Mouse (Mus musculus) midbrain, embryonic 12.5 days (tissue): ENCODE measurements around the gene Neu4. TPM values are rescaled to one million over a fixed set of nuclear protein-coding genes. Genes with fewer than 3 reads are reported as not detected.

Source experiments
- ATAC-seq: fragments of 200-750 bp; cut with Nextera tagmentation; 2 replicates; pipeline ENCODE4 v1.8.0; 2017; ENCODE audit warnings: low read depth, moderate TSS enrichment, moderate library complexity; ENCODE audit not compliant: low FRiP score
- H3K27ac ChIP-seq: fragments of 300-500 bp; sonication (generic); replicated peaks from 2 replicates; pipeline ENCODE4 v1.5.1; 2016; ENCODE audit warnings: mild to moderate bottlenecking
- H3K27me3 ChIP-seq: fragments of 300-500 bp; sonication (generic); 2 replicates; pipeline ENCODE4 v1.6.1; 2016; ENCODE audit warnings: mild to moderate bottlenecking
- H3K36me3 ChIP-seq: fragments of 300-500 bp; sonication (generic); 2 replicates; pipeline ENCODE4 v1.6.1; 2016
- H3K4me1 ChIP-seq: fragments of 300-500 bp; sonication (generic); 2 replicates; pipeline ENCODE4 v1.6.1; 2016
- H3K4me2 ChIP-seq: fragments of 300-500 bp; sonication (generic); replicated peaks from 2 replicates; pipeline ENCODE4 v1.6.1; 2016; ENCODE audit warnings: mild to moderate bottlenecking, moderate library complexity
- H3K4me3 ChIP-seq: fragments of 300-500 bp; sonication (generic); 2 replicates; pipeline ENCODE4 v1.5.1; 2016; ENCODE audit warnings: mild to moderate bottlenecking
- H3K9ac ChIP-seq: fragments of 300-500 bp; sonication (generic); replicated peaks from 2 replicates; pipeline ENCODE4 v1.6.1; 2016; ENCODE audit warnings: mild to moderate bottlenecking, moderate library complexity
- H3K9me3 ChIP-seq: fragments of 300-500 bp; sonication (generic); 2 replicates; pipeline ENCODE4 v1.6.1; 2016; ENCODE audit warnings: mild to moderate bottlenecking
- WGBS: fragments of 180-500 bp; shearing (Covaris S2); methylation state at CpG from one replicate; pipeline ENCODE4 v1.1.7; 2016; 5-methylcytosine and 5-hydroxymethylcytosine counted together
- polyA plus RNA-seq: library from polyadenylated mRNA; unstranded; fragments of >200 nt; fragmentation: Nextera tagmentation; extraction: Ambion mirVana; gene quantifications from 2 replicates; pipeline ENCODE4 v1.2.1, GENCODE M21; 2016

Neu4 gene
- polyA plus RNA-seq, 1 experiment from 2014 or later = not detected

- H3K4me1 ChIP-seq = no peaks in the 10 kb centered on the region
- H3K9ac ChIP-seq = no peak overlapping the region
- H3K27me3 ChIP-seq = no peaks in the 10 kb centered on the region
- H3K27ac ChIP-seq = no peak overlapping the region
- no peaks in the 10 kb centered on the region for H3K36me3 ChIP-seq
- no peak overlapping the region for H3K4me2 ChIP-seq
- 77% methylated on average over 3 of the region's 3 CpGs for WGBS
- H3K4me3 ChIP-seq = no peak overlapping the region
- ATAC-seq = no peak
- no peaks in the 10 kb centered on the region for H3K9me3 ChIP-seq
Measured at GRCm38 (mm10) chr1:94011643-94012042, 8.6 kb upstream of the Neu4 start.

GRCm38 (mm10) chr1:94027506-94028108 lies 7.4 kb downstream of the Neu4 start:
- Histone ChIP-seq H3K4me2 (no peak overlapping the region), H3K27me3 (no peaks in the 10 kb centered on the region), H3K9ac (no peak overlapping the region), H3K4me3 (no peak overlapping the region), H3K36me3 (no peaks in the 10 kb centered on the region), H3K9me3 (no peaks in the 10 kb centered on the region), H3K27ac (no peak overlapping the region), H3K4me1 (no peaks in the 10 kb centered on the region)
- WGBS = 84% methylated on average over 12 of the region's 12 CpGs
- no peak for ATAC-seq

- 87% methylated on average over 2 of the region's 2 CpGs for WGBS
- H3K4me3 ChIP-seq = no peak overlapping the region
- no peaks in the 10 kb centered on the region for H3K9me3 ChIP-seq
- H3K27me3 ChIP-seq = no peaks in the 10 kb centered on the region
- no peaks in the 10 kb centered on the region for H3K4me1 ChIP-seq
- no peak for ATAC-seq
- H3K4me2 ChIP-seq = no peak overlapping the region
- no peak overlapping the region for H3K27ac ChIP-seq
- H3K36me3 ChIP-seq = no peaks in the 10 kb centered on the region
- no peak overlapping the region for H3K9ac ChIP-seq
Measured at GRCm38 (mm10) chr1:94028741-94029140, 8.5 kb downstream of the Neu4 start.

- Histone ChIP-seq H3K9me3 (no peaks in the 10 kb centered on the region), H3K27me3 (no peaks in the 10 kb centered on the region), H3K9ac (no peak overlapping the region), H3K4me1 (peaks cover 4% of the 10 kb centered on the region; the same call in 1 of the 2 replicates), H3K36me3 (no peaks in the 10 kb centered on the region), H3K4me2 (no peak overlapping the region), H3K4me3 (no peak overlapping the region), H3K27ac (no peak overlapping the region)
- ATAC-seq = no peak
- WGBS = 86% methylated on average over 2 of the region's 2 CpGs
Measured at GRCm38 (mm10) chr1:94033075-94033602, 12.9 kb downstream of the Neu4 start.

GRCm38 (mm10) chr1:94034984-94035743 lies 14.9 kb downstream of the Neu4 start:
- ATAC-seq = peak; percentile 92
- 2% methylated on average over 22 of the region's 25 CpGs for WGBS
- Histone ChIP-seq H3K9ac (peak overlapping the region; percentile 49), H3K9me3 (no peaks in the 10 kb centered on the region), H3K27ac (peak overlapping the region; percentile 79), H3K27me3 (no peaks in the 10 kb centered on the region), H3K4me1 (peaks cover 4% of the 10 kb centered on the region; the same call in 1 of the 2 replicates), H3K4me3 (peak overlapping the region; percentile 43), H3K4me2 (peak overlapping the region; percentile 78), H3K36me3 (no peaks in the 10 kb centered on the region)

GRCm38 (mm10) chr1:94040391-94040790 lies 20.1 kb downstream of the Neu4 start:
- 88% methylated on average over 2 of the region's 2 CpGs for WGBS
- no peaks in the 10 kb centered on the region for H3K36me3 ChIP-seq
- H3K27me3 ChIP-seq = no peaks in the 10 kb centered on the region
- H3K9me3 ChIP-seq = no peaks in the 10 kb centered on the region
- no peak overlapping the region for H3K4me2 ChIP-seq
- no peak overlapping the region for H3K4me3 ChIP-seq
- peaks cover 4% of the 10 kb centered on the region; the same call in 1 of the 2 replicates for H3K4me1 ChIP-seq
- no peak overlapping the region for H3K27ac ChIP-seq
- ATAC-seq = no peak
- no peak overlapping the region for H3K9ac ChIP-seq

GRCm38 (mm10) chr1:94045559-94045958 lies 25.3 kb downstream of the Neu4 start:
- Histone ChIP-seq H3K9me3 (no peaks in the 10 kb centered on the region), H3K4me3 (no peak overlapping the region), H3K27me3 (no peaks in the 10 kb centered on the region), H3K4me1 (no peaks in the 10 kb centered on the region), H3K27ac (no peak overlapping the region), H3K4me2 (no peak overlapping the region), H3K9ac (no peak overlapping the region), H3K36me3 (no peaks in the 10 kb centered on the region)
- 83% methylated on average over 3 of the region's 3 CpGs for WGBS
- no peak for ATAC-seq

GRCm38 (mm10) chr1:94046544-94046943 lies 26.3 kb downstream of the Neu4 start:
- no peak for ATAC-seq

GRCm38 (mm10) chr1:94051104-94051503 lies 30.9 kb downstream of the Neu4 start:
- H3K27me3 ChIP-seq = no peaks in the 10 kb centered on the region
- WGBS = 92% methylated on average over 5 of the region's 5 CpGs
- H3K9ac ChIP-seq = no peak overlapping the region
- no peak overlapping the region for H3K27ac ChIP-seq
- no peaks in the 10 kb centered on the region for H3K4me1 ChIP-seq
- H3K4me3 ChIP-seq = no peak overlapping the region
- no peaks in the 10 kb centered on the region for H3K36me3 ChIP-seq
- no peak for ATAC-seq
- H3K9me3 ChIP-seq = no peaks in the 10 kb centered on the region
- H3K4me2 ChIP-seq = no peak overlapping the region

More at GRCm38 (mm10) chr1:94046544-94046943, 26.3 kb downstream of the Neu4 start:
- Histone ChIP-seq H3K4me1 (no peaks in the 10 kb centered on the region), H3K9ac (no peak overlapping the region), H3K36me3 (no peaks in the 10 kb centered on the region), H3K4me3 (no peak overlapping the region), H3K9me3 (no peaks in the 10 kb centered on the region), H3K27ac (no peak overlapping the region), H3K4me2 (no peak overlapping the region), H3K27me3 (no peaks in the 10 kb centered on the region)
- 84% methylated on average over 4 of the region's 4 CpGs for WGBS

GRCm38 (mm10) chr1:94052373-94052772 lies 32.1 kb downstream of the Neu4 start, which contains the start of gene Pdcd1:
Gene Pdcd1, minus strand, starts transcription at chr1:94052553.
- H3K27me3 ChIP-seq = no peaks in the 10 kb centered on the region
- no peaks in the 10 kb centered on the region for H3K4me1 ChIP-seq
- H3K4me2 ChIP-seq = no peak within 1 kb of the TSS
- no peaks in the 10 kb centered on the region for H3K9me3 ChIP-seq
- H3K4me3 ChIP-seq = no peak within 1 kb of the TSS
- H3K9ac ChIP-seq = no peak within 1 kb of the TSS
- no peak within 1 kb of the TSS for H3K27ac ChIP-seq
- H3K36me3 ChIP-seq = no peaks in the 10 kb centered on the region
- 57% methylated on average over 6 of the region's 6 CpGs for WGBS
- ATAC-seq = no peak

- no peaks in the 10 kb centered on the region for H3K9me3 ChIP-seq
- H3K4me1 ChIP-seq = no peaks in the 10 kb centered on the region
- H3K27ac ChIP-seq = no peak overlapping the region
- no peaks in the 10 kb centered on the region for H3K36me3 ChIP-seq
- no peak overlapping the region for H3K9ac ChIP-seq
- no peak overlapping the region for H3K4me3 ChIP-seq
- no peak for ATAC-seq
- H3K4me2 ChIP-seq = no peak overlapping the region
- no peaks in the 10 kb centered on the region for H3K27me3 ChIP-seq
- 69% methylated on average over 7 of the region's 7 CpGs for WGBS
Measured at GRCm38 (mm10) chr1:94053530-94054216, 33.4 kb downstream of the Neu4 start.

- Histone ChIP-seq H3K4me2 (no peak overlapping the region), H3K4me1 (no peaks in the 10 kb centered on the region), H3K36me3 (no peaks in the 10 kb centered on the region), H3K9ac (no peak overlapping the region), H3K9me3 (no peaks in the 10 kb centered on the region), H3K27me3 (no peaks in the 10 kb centered on the region), H3K27ac (no peak overlapping the region), H3K4me3 (no peak overlapping the region)
- no peak for ATAC-seq
- WGBS = 83% methylated on average over 1 of the region's 1 CpGs
Measured at GRCm38 (mm10) chr1:94054481-94054880, 34.2 kb downstream of the Neu4 start.
